Mouse (Mus musculus) layer of hippocampus, postnatal 14 days (tissue): Measurements from ENCODE around the gene Sox12. TPM values are rescaled to one million over a fixed set of nuclear protein-coding genes. Genes with fewer than 3 reads are reported as not detected.
A peak's percentile ranks its signal among the peaks of the same experiment; 100 is the strongest.
"Not testable (repeated sequence)": the region's sequence is repeated elsewhere in the genome, so short reads cannot be mapped to it uniquely, and the experiment has no call there.

Source experiments
- DNase-seq, 2 experiments: peaks; one replicate each; pipeline ENCODE4 v3.0.0; 2021 to 2022; ENCODE audit warnings: low spot score in 2 of 2, mixed read lengths in 1 of 2
- long read RNA-seq, 2 experiments: library from polyadenylated mRNA; stranded (forward); transcript quantifications; one replicate each; pipeline ENCODE4 v2.0.0; 2021
- total RNA-seq, 2 experiments: library from RNA; stranded (reverse); gene quantifications; 2 replicates each; pipeline ENCODE4 v1.2.3; 2021

Gene Sox12
- 10 to 100 TPM; 21.4 to 23.1 TPM for total RNA-seq
- long read RNA-seq, experiment 1, full-length matches to known transcripts: 16 of 16 reads
- long read RNA-seq, experiment 1, partial matches to known transcripts: 0 of 16 reads
- long read RNA-seq, experiment 1, other reads (novel, unspliced or antisense): 0 of 16 reads
- long read RNA-seq, experiment 2, full-length matches to known transcripts: 20 of 20 reads
- long read RNA-seq, experiment 2, partial matches to known transcripts: 0 of 20 reads
- long read RNA-seq, experiment 2, other reads (novel, unspliced or antisense): 0 of 20 reads

DNA sequence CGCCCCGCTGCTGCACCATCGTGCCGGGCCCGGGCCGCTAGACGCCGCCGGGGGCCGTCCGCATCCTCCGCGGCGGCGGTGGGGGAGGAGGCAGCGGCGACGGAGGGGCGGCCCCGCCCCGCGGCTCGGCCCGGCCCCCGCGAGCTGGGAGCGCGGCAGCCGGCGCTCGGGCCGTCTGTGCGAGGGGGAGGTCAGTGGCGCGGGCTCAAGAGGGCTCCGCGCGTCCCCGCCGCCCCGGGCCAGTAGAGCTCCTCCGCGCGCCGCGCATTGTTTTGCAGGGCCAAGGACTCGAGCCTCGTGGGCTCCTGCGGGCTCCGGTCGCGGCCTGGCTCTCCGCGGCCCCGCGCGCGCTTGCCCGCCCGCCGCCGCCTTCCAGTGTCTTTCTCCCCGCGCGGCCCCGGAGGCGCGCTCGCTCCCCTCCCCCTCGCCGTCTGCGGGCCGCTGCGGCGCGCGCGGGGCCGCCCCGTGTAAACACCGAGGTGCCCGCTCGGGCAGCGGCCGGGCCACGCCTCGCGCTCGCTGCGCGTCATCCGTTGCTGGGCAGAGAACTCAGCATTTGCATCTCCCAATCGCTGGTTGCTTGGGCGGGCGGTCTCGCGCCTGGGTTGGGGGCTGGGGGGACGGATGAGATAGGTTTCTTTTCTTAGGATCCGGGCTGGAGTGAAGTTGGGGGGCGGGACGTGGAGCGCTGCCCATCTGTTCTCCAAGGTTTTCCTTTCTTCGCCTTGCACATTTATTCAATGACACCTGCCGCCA, at the start of gene Sox12:
Gene Sox12, minus strand, starts transcription at position 384 of the 756 bp plus-strand sequence.
- peak; percentile 95 to 98 for DNase-seq

- DNase-seq: no peak
These were observed 49.6 kb upstream of the Sox12 start for GRCm38 (mm10) chr2:152447461-152447860.

DNA sequence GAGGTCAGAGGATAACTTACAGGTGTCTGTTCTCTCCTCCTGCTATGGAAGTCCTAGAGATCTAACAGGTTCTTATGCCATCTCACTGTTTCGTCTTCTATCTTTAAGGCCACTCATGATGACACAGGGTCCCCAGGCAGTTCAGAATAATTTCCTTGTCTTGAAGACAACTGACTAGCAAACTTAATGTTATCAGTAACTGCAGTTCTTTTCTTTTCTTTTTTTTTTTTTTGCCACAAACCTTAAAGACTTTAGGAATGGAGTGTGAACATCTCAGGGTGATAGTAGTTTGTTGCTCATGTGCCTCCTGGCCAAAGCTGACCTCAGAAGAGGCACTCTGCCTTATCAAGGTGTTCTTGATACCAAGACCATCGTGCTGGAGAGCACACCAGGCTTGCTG, 48.8 kb upstream of the Sox12 start:
- DNase-seq: no peak

DNA sequence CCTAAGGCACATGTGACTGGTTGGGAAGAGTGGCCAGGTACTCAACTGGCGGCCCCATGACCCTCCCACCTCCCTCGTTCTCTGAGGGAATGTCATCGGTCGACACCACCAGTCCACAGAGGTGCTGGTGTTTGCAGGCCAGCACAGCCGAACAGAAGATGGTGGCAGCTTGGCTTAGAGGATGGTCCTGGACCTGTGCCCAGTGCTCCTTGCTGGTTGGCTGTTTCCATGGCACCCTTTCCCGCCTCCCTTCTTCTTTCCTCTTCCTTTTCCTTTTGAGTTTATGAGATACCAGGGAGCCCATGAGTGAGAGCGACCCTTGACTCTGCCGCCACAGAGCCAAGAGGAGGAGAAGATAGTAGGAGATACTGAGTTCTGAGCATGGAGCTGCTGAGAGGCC, 45.4 kb upstream of the Sox12 start:
- DNase-seq: peak in 1 of 2 experiments; percentile 42

DNA sequence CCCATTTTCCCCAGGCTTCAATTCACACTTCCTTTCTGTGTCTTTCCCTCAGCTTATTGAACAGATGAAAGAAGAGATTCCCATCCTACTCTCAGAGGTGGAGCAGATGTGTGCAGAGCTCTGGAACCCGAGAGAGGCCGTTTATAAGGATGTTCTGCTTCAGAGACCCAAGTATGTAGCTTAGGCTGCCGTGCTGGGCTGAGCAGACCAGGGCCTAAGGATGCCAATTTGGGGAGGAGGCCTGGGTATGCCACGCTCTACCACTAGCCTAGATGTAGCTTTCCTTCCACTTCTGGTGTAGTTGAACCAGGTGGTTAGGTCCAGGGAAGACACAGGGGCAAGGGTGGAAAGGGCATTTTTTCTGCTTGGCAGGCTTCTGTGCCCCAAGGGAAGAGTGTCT, 44.5 kb upstream of the Sox12 start:
- DNase-seq: no peak

DNA sequence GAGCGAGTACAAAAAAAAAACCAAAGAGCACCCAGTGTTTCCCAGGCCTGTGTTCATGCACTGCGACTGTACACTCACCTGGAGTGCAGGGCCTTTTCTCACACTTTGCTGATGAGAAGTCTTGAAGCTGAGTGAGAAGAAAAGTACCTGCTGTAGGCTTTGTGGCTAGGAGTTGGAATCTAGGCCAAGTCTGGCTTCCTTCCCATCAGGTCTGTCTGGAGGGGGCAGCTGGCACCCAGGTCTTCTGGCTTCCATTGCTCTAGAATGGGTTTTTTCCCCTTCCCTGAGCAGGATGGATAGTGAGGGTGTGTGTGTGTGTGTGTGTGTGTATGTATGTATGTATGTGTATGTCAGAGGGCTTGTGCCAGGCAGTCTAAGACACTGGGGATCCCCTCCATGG, 42.0 kb upstream of the Sox12 start:
- no peak for DNase-seq

- DNase-seq: no peak
These were observed 41.1 kb upstream of the Sox12 start for GRCm38 (mm10) chr2:152438963-152439362.

- peak; percentile 83 to 87 for DNase-seq
These were observed 39.4 kb upstream of the Sox12 start for GRCm38 (mm10) chr2:152436983-152437860.

DNA sequence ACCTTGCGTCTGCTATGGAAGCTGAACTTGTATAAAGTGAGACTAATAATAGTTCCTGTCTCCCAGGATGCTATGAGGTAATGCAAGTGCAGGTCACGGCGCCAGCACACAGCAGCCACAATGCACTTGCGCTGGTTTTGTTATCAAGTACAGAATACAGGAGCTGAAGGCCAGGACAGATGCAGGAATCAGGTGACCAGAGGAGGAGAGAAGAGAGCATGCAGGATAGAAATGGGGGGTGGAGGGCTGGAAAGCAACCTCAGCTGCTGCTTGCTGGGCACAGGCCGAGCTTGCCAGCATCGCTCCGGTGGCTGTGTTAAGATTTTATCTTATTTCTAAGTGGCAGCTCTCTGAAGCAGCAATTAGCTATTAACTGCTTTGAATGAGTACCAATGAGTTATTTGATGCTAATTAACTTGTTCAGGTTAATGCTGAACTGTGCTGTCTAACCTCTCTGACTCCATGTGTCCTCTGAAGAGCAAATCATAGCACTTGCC, 38.6 kb upstream of the Sox12 start:
- no peak for DNase-seq

DNA sequence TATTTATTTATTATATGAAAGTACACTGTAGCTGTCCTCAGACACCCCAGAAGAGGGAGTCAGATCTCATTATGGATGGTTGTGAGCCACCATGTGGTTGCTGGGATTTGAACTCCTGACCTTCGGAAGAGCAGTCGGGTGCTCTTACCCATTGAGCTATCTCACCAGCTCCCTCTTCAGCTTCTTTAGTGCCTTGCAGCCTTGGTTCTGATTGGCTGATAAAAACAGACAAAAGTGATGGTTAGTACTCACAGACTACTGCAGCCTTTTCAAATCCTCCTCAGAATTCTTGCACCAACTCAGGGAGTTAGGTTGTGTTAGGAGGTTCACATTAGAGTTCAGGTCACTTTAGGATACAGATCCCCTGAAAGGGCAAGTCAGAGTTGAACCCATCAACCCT, 30.6 kb upstream of the Sox12 start:
- DNase-seq: not testable (repeated sequence)

DNA sequence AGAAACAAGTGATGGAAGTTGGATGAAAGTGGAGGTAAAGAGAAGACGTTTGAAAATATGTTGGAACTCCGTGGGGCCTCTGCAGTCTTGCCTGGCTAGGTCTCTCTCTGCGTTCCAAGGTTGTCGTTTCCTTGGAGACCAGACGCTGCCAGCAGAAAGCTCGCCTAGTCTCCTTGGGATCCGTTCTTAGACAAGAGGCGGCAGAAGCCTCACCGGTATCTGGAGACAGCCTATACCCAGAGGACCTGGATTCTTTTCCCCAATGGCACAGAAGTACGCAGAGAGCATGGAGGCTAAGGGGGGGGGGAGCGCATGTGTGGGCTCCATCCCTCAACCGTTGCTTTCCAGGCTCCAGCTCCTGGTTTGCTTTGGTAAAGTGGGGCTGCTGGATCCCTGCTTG, 29.6 kb upstream of the Sox12 start:
- peak in 1 of 2 experiments; percentile 32 for DNase-seq

- DNase-seq: no peak
These were observed 17.9 kb upstream of the Sox12 start for GRCm38 (mm10) chr2:152415786-152416185.

GRCm38 (mm10) chr2:152415287-152415686, 17.4 kb upstream of the Sox12 start, which contains the start of gene 6820408C15Rik:
Gene 6820408C15Rik, plus strand, starts transcription at chr2:152415587.
- DNase-seq: no peak

GRCm38 (mm10) chr2:152414591-152415165, 16.8 kb upstream of the Sox12 start, which contains the start of gene Zcchc3:
Gene Zcchc3, minus strand, starts transcription at chr2:152415027.
- DNase-seq: peak; percentile 85

GRCm38 (mm10) chr2:152413765-152414584, 16.1 kb upstream of the Sox12 start:
- DNase-seq: peak in 1 of 2 experiments; percentile 61

- DNase-seq: no peak
These were observed 15.4 kb upstream of the Sox12 start for GRCm38 (mm10) chr2:152413158-152413764.

GRCm38 (mm10) chr2:152412526-152413157, 14.8 kb upstream of the Sox12 start:
- no peak for DNase-seq

DNA sequence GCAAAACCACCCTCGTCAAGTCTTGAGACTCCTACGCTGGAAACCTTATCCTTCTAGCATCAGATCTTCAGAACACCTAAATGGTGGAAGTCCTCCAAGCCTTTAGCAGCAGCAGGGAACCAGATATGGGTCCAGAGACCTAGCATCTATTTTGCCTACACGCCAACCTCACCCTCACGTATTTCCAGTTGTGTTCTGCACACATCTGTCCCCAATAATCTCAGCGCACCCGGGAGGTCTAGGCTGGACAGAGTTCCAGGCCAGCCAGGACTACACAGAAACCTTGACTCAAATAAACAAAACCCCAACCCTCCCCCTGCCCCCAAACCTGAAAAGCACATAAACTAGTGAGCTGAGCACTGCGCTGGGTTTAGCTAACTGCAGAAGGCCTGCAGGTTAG, 13.6 kb upstream of the Sox12 start:
- DNase-seq: no peak

DNA sequence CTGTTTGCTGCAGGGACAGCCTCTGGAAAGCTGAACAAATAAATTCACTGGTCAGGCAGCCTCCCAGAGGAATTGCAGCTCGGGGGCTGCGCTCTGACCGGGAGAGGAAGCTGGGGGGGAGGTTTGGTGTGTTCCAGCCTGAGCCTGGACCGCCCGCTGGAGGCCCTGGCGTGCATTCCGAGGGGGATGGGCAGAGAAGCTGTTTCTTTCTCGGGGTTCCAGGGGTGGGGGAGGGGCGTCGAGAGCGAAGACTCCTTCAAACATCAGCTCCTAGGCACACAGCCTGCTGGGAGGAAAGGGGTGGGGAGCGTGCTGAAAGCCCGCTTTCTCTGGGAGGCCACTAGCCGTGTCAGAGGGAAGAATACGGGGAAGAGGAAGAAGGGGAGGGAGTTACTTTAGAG, 13.1 kb upstream of the Sox12 start:
- peak; percentile 72 to 85 for DNase-seq
